Mouse (Mus musculus): ENCODE results near the gene Dock4. TPM values are rescaled to one million over a fixed set of nuclear protein-coding genes. Genes with fewer than 3 reads are reported as not detected.

Gene Dock4
- polyA plus RNA-seq, 1 experiment from 2014 or later, result 1.8 TPM

DNA sequence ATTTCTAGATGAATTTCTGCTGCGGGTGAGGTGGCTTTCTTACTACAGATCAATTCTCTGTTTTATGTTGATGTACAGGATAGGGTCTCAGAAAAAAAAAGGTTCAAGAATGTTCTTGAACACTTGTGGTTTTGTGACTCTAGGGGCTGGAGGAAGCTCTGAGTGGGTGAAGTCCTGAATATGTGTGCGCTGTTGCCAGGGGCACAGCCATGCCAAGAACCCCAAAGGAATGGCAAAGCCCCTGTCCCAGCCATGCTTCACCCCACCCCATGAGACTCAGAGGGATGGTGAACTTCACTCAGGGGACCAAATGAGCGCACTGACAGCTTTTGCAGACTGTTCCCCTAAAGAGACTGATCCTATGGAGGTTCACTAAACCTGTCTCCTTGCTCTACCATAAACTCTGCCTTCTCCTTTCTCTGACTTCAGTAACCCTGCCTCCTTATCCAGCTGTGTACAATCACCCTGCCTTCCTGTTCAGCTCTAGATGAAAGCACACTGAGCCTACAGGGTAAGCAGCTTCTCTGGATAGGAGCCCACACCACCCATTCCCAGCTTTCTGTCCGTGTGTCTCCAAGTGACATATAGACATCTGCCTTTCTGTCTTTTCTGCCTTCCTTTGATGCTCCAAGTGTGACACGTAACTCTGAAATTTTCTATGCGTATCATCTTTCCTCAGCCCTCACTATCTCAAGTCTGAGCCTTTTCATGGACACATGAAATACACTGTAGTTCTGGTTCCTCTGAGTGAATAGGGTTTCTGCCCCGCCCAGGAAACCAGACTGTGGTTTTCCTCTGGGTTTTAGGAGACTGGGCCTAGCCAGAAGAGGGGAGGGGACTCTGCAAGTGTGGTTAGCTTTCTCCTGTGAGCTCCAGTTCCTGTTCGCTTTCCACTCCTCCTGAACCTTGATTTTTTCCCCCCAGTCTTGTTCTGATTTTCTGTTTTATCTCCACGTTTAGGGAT, 90.2 kb downstream of the Dock4 start:
- TF ChIP-seq CTCF (IDR thresholded peaks at IDR 0.05; ENCODE audit: low read depth), result no peak
- no peak for ATAC-seq
- no peak overlapping the region for H3K4me3 ChIP-seq (ENCODE audit: low read depth, low read length)
- H3K27ac ChIP-seq (ENCODE audit: low read depth, low read length), result no peak overlapping the region
- H3K4me1 ChIP-seq (replicated peaks; ENCODE audit: control insufficient read depth, insufficient read depth, low read length), result no peaks in the 10 kb centered on the region
- H3K27me3 ChIP-seq (replicated peaks; ENCODE audit: control insufficient read depth, insufficient read depth, low read length), result no peaks in the 10 kb centered on the region
- H3K36me3 ChIP-seq (ENCODE audit: control insufficient read depth, insufficient read depth), result no peaks in the 10 kb centered on the region
- no peak overlapping the region for H3K4me2 ChIP-seq (replicated peaks; ENCODE audit: low read depth)
- H3K9me3 ChIP-seq (ENCODE audit: control insufficient read depth), result no peaks in the 10 kb centered on the region
- H3K9ac ChIP-seq (ENCODE audit: low read depth, low read length), result no peak overlapping the region
- 82% methylated on average over 9 of the region's 9 CpGs for WGBS

DNA sequence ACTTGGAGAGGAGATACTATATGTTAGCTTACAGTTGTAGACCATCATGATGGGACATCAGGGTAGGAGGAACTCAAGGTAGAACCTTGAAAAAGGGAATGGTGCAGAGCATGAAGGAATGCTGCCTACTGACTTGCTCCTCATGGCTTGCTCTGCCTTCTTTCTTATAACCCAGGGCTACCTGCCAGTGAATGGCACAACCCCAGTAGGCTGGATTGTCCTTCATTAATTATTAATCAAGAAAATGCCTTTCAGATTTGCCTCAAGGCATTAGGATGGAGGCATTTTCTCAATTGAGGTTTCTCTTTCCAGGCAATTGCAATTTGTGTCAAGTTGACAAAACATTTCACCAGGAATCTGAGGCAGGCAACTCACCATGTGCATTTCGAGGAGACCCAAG, 92.1 kb downstream of the Dock4 start:
- no peak for TF ChIP-seq CTCF (IDR thresholded peaks at IDR 0.05; ENCODE audit: low read depth)
- ATAC-seq, result no peak
- Histone ChIP-seq H3K4me2 (replicated peaks; ENCODE audit: low read depth) (no peak overlapping the region), H3K4me1 (replicated peaks; ENCODE audit: control insufficient read depth, insufficient read depth, low read length) (no peaks in the 10 kb centered on the region), H3K4me3 (ENCODE audit: low read depth, low read length) (no peak overlapping the region), H3K36me3 (ENCODE audit: control insufficient read depth, insufficient read depth) (no peaks in the 10 kb centered on the region), H3K27me3 (replicated peaks; ENCODE audit: control insufficient read depth, insufficient read depth, low read length) (no peaks in the 10 kb centered on the region), H3K9me3 (ENCODE audit: control insufficient read depth) (no peaks in the 10 kb centered on the region), H3K9ac (ENCODE audit: low read depth, low read length) (no peak overlapping the region), H3K27ac (ENCODE audit: low read depth, low read length) (no peak overlapping the region)
- WGBS, result 78% methylated on average over 1 of the region's 1 CpGs

DNA sequence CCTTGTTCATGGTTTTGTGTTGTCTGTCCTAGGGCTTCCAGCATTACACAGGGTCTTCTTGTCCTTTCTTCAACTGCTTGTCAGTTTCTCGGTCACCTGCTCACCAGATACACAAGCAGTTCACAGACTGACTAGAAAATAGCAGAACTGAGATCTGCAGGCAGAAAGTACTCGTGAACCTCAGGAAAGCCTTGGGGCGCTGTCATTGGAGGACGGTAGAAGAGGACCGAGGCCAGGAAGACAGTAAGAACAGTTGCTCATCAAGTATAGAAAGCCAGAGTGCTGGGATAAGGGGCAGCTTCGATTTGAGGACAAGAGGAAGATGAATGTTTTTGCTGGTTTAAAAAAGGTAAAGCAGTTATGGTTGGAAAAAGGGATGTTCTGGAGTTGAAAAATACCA, 92.6 kb downstream of the Dock4 start:
- ATAC-seq, result no peak
- Histone ChIP-seq H3K9me3 (ENCODE audit: control insufficient read depth) (no peaks in the 10 kb centered on the region), H3K9ac (ENCODE audit: low read depth, low read length) (no peak overlapping the region), H3K27me3 (replicated peaks; ENCODE audit: control insufficient read depth, insufficient read depth, low read length) (no peaks in the 10 kb centered on the region), H3K4me3 (ENCODE audit: low read depth, low read length) (no peak overlapping the region), H3K36me3 (ENCODE audit: control insufficient read depth, insufficient read depth) (no peaks in the 10 kb centered on the region), H3K4me2 (replicated peaks; ENCODE audit: low read depth) (0 out of 2 replicates have a peak overlapping the region, but pooled peaks have one; percentile 1), H3K4me1 (replicated peaks; ENCODE audit: control insufficient read depth, insufficient read depth, low read length) (no peaks in the 10 kb centered on the region), H3K27ac (ENCODE audit: low read depth, low read length) (no peak overlapping the region)
- 61% methylated on average over 6 of the region's 6 CpGs for WGBS
- no peak for TF ChIP-seq CTCF (IDR thresholded peaks at IDR 0.05; ENCODE audit: low read depth)

DNA sequence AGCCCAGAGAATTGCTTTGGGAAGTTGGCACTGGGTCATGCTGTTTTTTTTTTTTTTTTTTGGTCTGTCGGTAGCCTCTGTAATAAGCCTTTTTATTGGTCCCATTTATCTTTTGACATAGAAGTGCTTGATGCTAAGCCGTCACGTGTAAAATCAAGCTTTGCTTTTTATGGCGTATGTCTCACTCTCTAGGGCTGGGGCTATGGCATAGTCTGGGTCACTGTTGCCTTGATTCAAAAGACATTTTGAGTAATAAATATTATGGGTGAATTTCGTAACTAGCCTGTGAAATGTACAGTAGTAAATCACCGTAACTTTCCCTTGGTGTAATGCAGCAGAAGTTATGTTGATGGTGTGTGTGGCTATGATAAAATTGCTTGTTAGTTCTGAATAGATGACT, 93.0 kb downstream of the Dock4 start:
- Histone ChIP-seq H3K4me2 (replicated peaks; ENCODE audit: low read depth) (no peak overlapping the region), H3K9me3 (ENCODE audit: control insufficient read depth) (no peaks in the 10 kb centered on the region), H3K27me3 (replicated peaks; ENCODE audit: control insufficient read depth, insufficient read depth, low read length) (no peaks in the 10 kb centered on the region), H3K4me3 (ENCODE audit: low read depth, low read length) (no peak overlapping the region), H3K36me3 (ENCODE audit: control insufficient read depth, insufficient read depth) (no peaks in the 10 kb centered on the region), H3K27ac (ENCODE audit: low read depth, low read length) (no peak overlapping the region), H3K4me1 (replicated peaks; ENCODE audit: control insufficient read depth, insufficient read depth, low read length) (no peaks in the 10 kb centered on the region), H3K9ac (ENCODE audit: low read depth, low read length) (no peak overlapping the region)
- no peak for TF ChIP-seq CTCF (IDR thresholded peaks at IDR 0.05; ENCODE audit: low read depth)
- WGBS, result 40% methylated on average over 6 of the region's 6 CpGs
- ATAC-seq, result peak; percentile 85

DNA sequence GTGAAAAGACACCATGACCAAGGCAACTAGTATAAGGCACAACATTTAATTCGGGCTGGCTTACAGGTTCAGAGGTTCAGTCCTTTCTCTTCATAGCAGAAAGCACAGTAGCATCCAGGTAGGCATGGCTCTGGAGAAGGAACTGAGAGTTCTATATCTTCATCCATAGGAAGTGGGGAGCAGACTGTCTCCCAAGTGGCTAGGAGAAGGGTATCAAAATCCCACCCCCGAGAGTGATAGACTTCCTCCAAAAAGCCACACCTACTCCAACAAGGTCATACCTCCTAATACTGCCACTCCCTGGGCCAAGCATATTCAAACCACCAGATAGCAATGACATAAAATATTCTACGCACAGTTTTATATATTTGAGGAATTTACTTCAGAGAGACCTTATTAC, 98.5 kb downstream of the Dock4 start:
- 90% methylated on average over 3 of the region's 3 CpGs for WGBS

DNA sequence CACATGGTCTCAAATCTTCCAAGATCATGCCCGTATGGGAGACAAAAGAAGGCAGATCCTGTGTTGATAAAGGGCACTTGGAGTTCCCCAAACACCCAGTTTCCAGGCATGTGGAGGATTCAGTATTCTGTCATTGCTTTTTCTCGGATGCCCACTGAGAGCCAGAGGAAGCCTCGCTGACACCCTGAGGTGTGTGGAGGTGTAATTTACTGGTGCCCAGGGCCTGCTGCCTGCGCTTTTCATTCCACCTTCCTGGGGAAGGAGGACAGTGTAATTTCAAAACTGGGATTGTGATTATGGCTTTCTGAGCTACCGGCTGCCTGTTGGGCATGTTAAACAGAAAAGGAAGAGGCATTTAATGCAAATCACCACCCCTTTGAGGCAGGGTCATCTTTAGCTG, 101.1 kb downstream of the Dock4 start:
- WGBS, result 78% methylated on average over 5 of the region's 5 CpGs
- no peak overlapping the region for H3K27ac ChIP-seq (ENCODE audit: low read depth, low read length)
- H3K9ac ChIP-seq (ENCODE audit: low read depth, low read length), result no peak overlapping the region
- TF ChIP-seq CTCF (IDR thresholded peaks at IDR 0.05; ENCODE audit: low read depth), result no peak
- no peaks in the 10 kb centered on the region for H3K9me3 ChIP-seq (ENCODE audit: control insufficient read depth)
- no peaks in the 10 kb centered on the region for H3K36me3 ChIP-seq (ENCODE audit: control insufficient read depth, insufficient read depth)
- H3K4me3 ChIP-seq (ENCODE audit: low read depth, low read length), result no peak overlapping the region
- H3K4me2 ChIP-seq (replicated peaks; ENCODE audit: low read depth), result no peak overlapping the region
- no peaks in the 10 kb centered on the region for H3K27me3 ChIP-seq (replicated peaks; ENCODE audit: control insufficient read depth, insufficient read depth, low read length)
- ATAC-seq, result no peak
- H3K4me1 ChIP-seq (replicated peaks; ENCODE audit: control insufficient read depth, insufficient read depth, low read length), result no peaks in the 10 kb centered on the region

More for the DNA sequence above, 98.5 kb downstream of the Dock4 start:
- Histone ChIP-seq H3K9ac (ENCODE audit: low read depth, low read length) (no peak overlapping the region), H3K4me1 (replicated peaks; ENCODE audit: control insufficient read depth, insufficient read depth, low read length) (no peaks in the 10 kb centered on the region), H3K4me2 (replicated peaks; ENCODE audit: low read depth) (no peak overlapping the region), H3K27ac (ENCODE audit: low read depth, low read length) (no peak overlapping the region), H3K27me3 (replicated peaks; ENCODE audit: control insufficient read depth, insufficient read depth, low read length) (no peaks in the 10 kb centered on the region), H3K36me3 (ENCODE audit: control insufficient read depth, insufficient read depth) (no peaks in the 10 kb centered on the region), H3K4me3 (ENCODE audit: low read depth, low read length) (no peak overlapping the region), H3K9me3 (ENCODE audit: control insufficient read depth) (no peaks in the 10 kb centered on the region)
- ATAC-seq, result no peak
- no peak for TF ChIP-seq CTCF (IDR thresholded peaks at IDR 0.05; ENCODE audit: low read depth)
